Mouse (Mus musculus) embryonic facial prominence, embryonic 15.5 days (tissue): ENCODE data around the gene Mcu. TPM values are rescaled to one million over a fixed set of nuclear protein-coding genes. Genes with fewer than 3 reads are reported as not detected.
A peak's percentile ranks its signal among the peaks of the same experiment; 100 is the strongest.

ENCODE experiments used
- ATAC-seq: fragments of 200-750 bp; cut with Nextera tagmentation; 2 replicates; pipeline ENCODE4 v1.8.0; 2017; ENCODE audit warnings: low read depth, moderate TSS enrichment; ENCODE audit not compliant: insufficient number of reproducible peaks, low FRiP score, low TSS enrichment
- H3K27ac ChIP-seq: fragments of 300-500 bp; sonication (generic); replicated peaks from 2 replicates; pipeline ENCODE4 v1.5.1; 2015; ENCODE audit warnings: mild to moderate bottlenecking, inconsistent platforms
- H3K27me3 ChIP-seq: fragments of 300-500 bp; sonication (generic); 2 replicates; pipeline ENCODE4 v1.6.1; 2015; ENCODE audit warnings: inconsistent platforms
- H3K36me3 ChIP-seq: fragments of 300-500 bp; sonication (generic); 2 replicates; pipeline ENCODE4 v1.6.1; 2015; ENCODE audit warnings: mild to moderate bottlenecking, inconsistent platforms
- H3K4me1 ChIP-seq: fragments of 300-500 bp; sonication (generic); 2 replicates; pipeline ENCODE4 v1.6.1; 2015; ENCODE audit warnings: inconsistent platforms
- H3K4me2 ChIP-seq: fragments of 300-500 bp; sonication (generic); replicated peaks from 2 replicates; pipeline ENCODE4 v1.6.1; 2015; ENCODE audit warnings: mild to moderate bottlenecking, inconsistent platforms
- H3K4me3 ChIP-seq: fragments of 300-500 bp; sonication (generic); replicated peaks from 2 replicates; pipeline ENCODE4 v1.5.1; 2015; ENCODE audit warnings: mild to moderate bottlenecking, inconsistent platforms
- H3K9ac ChIP-seq: fragments of 300-500 bp; sonication (generic); 2 replicates; pipeline ENCODE4 v1.6.1; 2015; ENCODE audit warnings: inconsistent platforms
- H3K9me3 ChIP-seq: fragments of 300-500 bp; sonication (generic); replicated peaks from 2 replicates; pipeline ENCODE4 v1.6.1; 2016; ENCODE audit warnings: inconsistent platforms
- WGBS: fragments of 180-500 bp; shearing (Covaris S2); methylation state at CpG from one replicate; pipeline ENCODE4 v1.1.7; 2015; 5-methylcytosine and 5-hydroxymethylcytosine counted together
- polyA plus RNA-seq: library from polyadenylated mRNA; unstranded; fragments of >200 nt; fragmentation: Nextera tagmentation; extraction: Ambion mirVana; gene quantifications from 2 replicates; pipeline ENCODE4 v1.2.1, GENCODE M21; 2015

Gene Mcu
- polyA plus RNA-seq, 1 experiment from 2014 or later: 40.7 TPM

DNA sequence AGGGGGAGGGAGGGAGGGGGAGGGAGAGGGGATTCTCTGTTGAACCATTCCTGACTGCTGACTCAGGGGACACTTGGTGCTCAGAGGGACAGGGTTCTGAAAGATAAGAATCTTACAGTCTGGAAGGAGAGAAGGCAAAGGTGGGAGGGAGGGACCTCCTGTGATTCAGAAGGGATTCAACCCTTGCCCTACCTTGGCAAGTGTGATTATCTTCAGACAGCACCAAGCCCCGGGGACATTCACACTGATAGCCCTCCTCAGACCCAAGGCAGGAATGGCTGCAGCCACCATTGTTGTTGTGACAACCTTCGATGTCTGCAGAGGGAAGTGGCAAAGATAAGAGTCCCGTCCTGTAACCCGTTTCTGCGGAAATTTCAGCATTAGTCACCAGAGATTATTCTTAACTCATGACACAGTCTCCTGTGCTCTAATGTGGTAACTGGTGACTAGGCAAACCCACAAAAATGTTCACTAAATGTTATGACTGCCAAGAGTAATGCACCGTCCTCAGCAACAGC, 185.7 kb downstream of the Mcu start:
- H3K4me3 ChIP-seq: no peak overlapping the region
- H3K4me1 ChIP-seq: no peaks in the 10 kb centered on the region
- ATAC-seq: no peak
- no peak overlapping the region for H3K4me2 ChIP-seq
- H3K36me3 ChIP-seq: no peaks in the 10 kb centered on the region
- no peaks in the 10 kb centered on the region for H3K27me3 ChIP-seq
- no peak overlapping the region for H3K27ac ChIP-seq
- no peak overlapping the region for H3K9ac ChIP-seq
- H3K9me3 ChIP-seq: no peaks in the 10 kb centered on the region
- WGBS: 44% methylated on average over 6 of the region's 6 CpGs

DNA sequence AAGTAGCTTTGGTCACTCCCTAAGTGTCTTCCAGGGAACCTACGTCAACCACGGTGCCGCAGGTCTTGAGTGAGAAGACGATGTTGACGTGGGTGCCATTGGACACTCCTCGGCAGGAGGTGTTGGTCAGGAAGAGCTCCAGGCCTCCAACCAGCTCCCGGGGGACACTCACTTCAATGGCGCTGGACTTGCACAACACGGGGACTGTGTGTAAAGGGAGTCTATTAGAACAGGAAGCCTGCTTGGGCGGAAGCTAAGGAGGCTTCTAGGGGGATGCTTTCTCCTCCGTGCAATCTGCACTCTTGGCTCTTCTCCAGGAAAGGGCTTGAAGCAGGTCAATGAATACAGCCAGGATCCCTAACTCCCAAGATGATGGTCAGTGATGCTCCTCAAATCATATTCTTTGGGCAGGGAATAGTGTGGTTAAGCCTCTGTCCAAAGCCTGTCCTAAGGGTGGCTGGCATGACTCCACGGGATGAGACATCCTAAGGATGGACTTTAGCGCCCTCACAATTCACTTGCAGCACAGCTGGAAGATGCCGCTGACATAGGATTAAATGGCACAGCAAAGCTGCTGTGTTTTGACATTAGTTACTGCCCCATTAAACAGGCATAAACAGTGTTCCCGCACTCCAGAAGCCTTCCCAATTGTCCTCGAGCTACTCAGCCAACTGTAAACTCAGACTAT, 186.9 kb downstream of the Mcu start:
- H3K4me2 ChIP-seq: no peak overlapping the region
- no peak overlapping the region for H3K9ac ChIP-seq
- ATAC-seq: no peak
- H3K36me3 ChIP-seq: no peaks in the 10 kb centered on the region
- H3K4me3 ChIP-seq: no peak overlapping the region
- 78% methylated on average over 16 of the region's 16 CpGs for WGBS
- no peaks in the 10 kb centered on the region for H3K27me3 ChIP-seq
- H3K9me3 ChIP-seq: no peaks in the 10 kb centered on the region
- H3K4me1 ChIP-seq: peaks cover 6% of the 10 kb centered on the region; the same call in 1 of the 2 replicates
- no peak overlapping the region for H3K27ac ChIP-seq

DNA sequence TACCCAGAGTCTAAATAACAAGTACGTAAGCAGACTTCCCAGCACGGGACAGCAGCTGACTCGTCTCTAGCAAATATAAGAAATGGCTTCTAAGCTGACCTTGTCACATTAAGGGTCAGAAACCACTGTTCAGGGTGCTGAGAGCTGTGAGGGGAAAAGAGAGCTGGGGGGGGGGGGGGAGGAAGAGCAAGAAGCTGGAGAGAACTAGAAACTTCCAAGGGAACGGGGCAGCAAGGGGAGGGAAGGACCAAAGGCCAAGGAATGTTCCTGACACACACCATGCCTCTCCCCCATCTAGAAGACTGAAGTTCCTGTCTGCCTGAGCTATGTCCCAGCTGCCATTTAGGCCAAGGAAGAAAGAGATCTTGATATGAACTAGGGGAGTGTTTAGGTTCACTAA, 190.1 kb downstream of the Mcu start:
- H3K4me2 ChIP-seq: no peak overlapping the region
- ATAC-seq: no peak
- WGBS: 66% methylated on average over 4 of the region's 4 CpGs

DNA sequence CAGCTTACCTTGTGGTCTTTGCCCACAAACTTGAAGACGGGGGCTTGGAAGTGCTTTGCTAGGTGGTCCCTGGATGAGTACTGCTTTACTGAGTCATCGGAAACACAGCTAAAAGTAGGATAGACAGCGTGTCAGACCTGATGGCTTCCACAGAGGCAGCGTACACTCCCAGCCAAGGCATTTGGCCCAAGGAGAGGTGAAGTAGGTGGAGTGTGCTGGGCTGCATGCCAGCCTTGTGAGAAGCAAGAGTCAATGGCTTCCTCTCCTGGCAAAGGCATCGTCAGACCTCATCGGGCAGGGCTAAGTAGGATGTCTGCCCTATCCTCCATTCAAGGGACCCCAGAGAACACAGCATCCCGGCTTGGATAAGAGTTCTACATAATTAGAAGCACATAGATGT, 191.1 kb downstream of the Mcu start:
- Histone ChIP-seq H3K27ac (no peak overlapping the region), H3K9me3 (no peaks in the 10 kb centered on the region), H3K4me3 (no peak overlapping the region), H3K4me2 (no peak overlapping the region), H3K9ac (no peak overlapping the region), H3K4me1 (peaks cover 6% of the 10 kb centered on the region; the same call in 1 of the 2 replicates), H3K27me3 (no peaks in the 10 kb centered on the region), H3K36me3 (no peaks in the 10 kb centered on the region)
- 59% methylated on average over 7 of the region's 7 CpGs for WGBS
- 0 out of 2 replicates have a peak, but pooled peaks have one; percentile 4 for ATAC-seq

More for the DNA sequence above, 190.1 kb downstream of the Mcu start:
- H3K27ac ChIP-seq: no peak overlapping the region
- no peaks in the 10 kb centered on the region for H3K9me3 ChIP-seq
- peaks cover 6% of the 10 kb centered on the region; the same call in 1 of the 2 replicates for H3K4me1 ChIP-seq
- H3K27me3 ChIP-seq: no peaks in the 10 kb centered on the region
- H3K4me3 ChIP-seq: no peak overlapping the region
- no peak overlapping the region for H3K9ac ChIP-seq
- H3K36me3 ChIP-seq: no peaks in the 10 kb centered on the region

DNA sequence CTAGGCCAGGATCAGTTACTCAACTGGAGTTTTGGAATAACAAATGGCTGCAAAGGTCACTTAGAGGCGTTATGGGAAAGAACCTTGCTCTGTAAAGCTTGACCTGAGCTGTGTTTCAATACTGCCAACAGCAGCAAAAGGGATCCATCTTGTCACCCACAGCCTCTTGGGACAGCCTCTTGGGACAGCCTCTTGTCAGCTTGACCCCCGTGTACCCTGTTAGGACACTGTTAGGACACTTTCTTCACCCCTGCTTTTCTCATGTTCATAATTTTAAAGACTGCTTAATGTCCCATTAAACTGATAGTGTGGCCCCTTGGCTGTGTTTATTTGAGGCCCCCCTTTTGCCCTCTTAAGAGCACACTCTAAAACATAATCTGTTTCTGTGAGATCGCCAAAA, 192.0 kb downstream of the Mcu start:
- no peak overlapping the region for H3K27ac ChIP-seq
- no peaks in the 10 kb centered on the region for H3K27me3 ChIP-seq
- no peak overlapping the region for H3K4me3 ChIP-seq
- no peak for ATAC-seq
- no peak overlapping the region for H3K9ac ChIP-seq
- H3K36me3 ChIP-seq: no peaks in the 10 kb centered on the region
- H3K9me3 ChIP-seq: no peaks in the 10 kb centered on the region
- H3K4me2 ChIP-seq: no peak overlapping the region
- H3K4me1 ChIP-seq: peaks cover 6% of the 10 kb centered on the region; the same call in 1 of the 2 replicates
- 75% methylated on average over 3 of the region's 3 CpGs for WGBS

DNA sequence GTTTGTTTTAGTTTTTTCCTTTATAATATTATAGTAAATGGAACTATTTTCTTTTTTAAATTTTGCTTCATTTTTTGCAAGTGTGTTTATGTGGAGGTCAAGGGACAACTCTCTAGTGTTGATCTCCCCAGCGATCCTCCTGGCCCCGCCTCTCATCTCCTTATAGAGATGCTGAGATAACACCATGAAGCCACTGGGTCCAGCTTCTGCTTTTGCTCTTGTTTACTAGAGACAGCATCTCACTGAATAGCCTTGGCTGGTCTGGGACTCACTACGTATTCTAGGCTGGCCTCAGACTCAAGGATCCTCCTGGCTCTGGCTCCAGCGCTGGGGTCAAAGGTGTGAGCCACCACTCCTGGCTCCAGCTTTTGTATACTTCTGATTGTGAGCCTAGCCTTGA, 197.0 kb downstream of the Mcu start:
- 91% methylated on average over 4 of the region's 4 CpGs for WGBS
- ATAC-seq: no peak

DNA sequence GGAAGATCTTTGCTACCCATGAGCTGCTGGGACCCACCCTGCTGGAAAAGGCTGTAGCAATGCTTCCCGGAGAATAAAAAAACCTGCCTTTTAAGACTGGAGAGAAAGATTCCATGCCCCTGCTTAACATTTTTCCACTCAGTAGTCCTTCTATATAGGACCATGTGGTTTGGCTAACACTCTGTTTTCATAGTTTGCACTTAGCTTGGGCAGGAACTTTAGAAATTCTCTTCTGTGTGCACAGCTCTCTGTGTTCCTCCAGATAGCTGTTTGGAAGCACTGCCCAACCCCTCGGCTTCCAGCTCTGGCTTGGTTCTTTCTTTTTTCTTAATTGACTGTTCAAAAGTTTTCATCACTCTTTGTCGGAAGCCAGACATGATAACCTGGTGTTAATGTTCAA, 199.9 kb downstream of the Mcu start:
- Histone ChIP-seq H3K9me3 (no peaks in the 10 kb centered on the region), H3K27ac (no peak overlapping the region), H3K4me3 (no peak overlapping the region), H3K27me3 (no peaks in the 10 kb centered on the region), H3K4me2 (no peak overlapping the region), H3K9ac (no peak overlapping the region), H3K4me1 (no peaks in the 10 kb centered on the region), H3K36me3 (no peaks in the 10 kb centered on the region)
- 75% methylated on average over 3 of the region's 3 CpGs for WGBS
- ATAC-seq: no peak

More for the DNA sequence above, 197.0 kb downstream of the Mcu start:
- no peak overlapping the region for H3K4me2 ChIP-seq
- H3K9ac ChIP-seq: no peak overlapping the region
- no peak overlapping the region for H3K27ac ChIP-seq
- H3K9me3 ChIP-seq: no peaks in the 10 kb centered on the region
- H3K27me3 ChIP-seq: no peaks in the 10 kb centered on the region
- no peaks in the 10 kb centered on the region for H3K4me1 ChIP-seq
- H3K36me3 ChIP-seq: no peaks in the 10 kb centered on the region
- H3K4me3 ChIP-seq: no peak overlapping the region

DNA sequence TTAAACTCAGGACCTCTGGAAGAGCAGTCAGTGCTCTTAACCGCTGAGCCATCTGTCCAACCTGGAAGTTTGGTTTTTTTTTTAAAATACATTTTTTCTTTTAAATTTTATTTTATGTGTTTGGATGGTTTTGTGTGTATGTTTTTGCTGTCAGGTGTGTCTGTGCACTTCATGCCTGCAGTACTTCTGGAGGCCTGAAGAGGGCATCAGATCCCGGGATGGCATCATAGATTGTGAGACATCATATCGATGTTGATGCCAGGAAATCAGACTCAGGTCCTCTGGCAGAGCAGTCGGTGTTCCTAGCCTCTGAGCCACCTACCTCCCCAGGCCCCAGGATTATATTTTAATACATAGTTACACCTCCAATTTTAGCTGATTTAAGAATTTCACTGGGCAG, 202.8 kb downstream of the Mcu start:
- no peaks in the 10 kb centered on the region for H3K4me1 ChIP-seq
- H3K4me3 ChIP-seq: no peak overlapping the region
- no peaks in the 10 kb centered on the region for H3K9me3 ChIP-seq
- H3K4me2 ChIP-seq: no peak overlapping the region
- ATAC-seq: no peak
- H3K27me3 ChIP-seq: no peaks in the 10 kb centered on the region
- H3K27ac ChIP-seq: no peak overlapping the region
- H3K9ac ChIP-seq: no peak overlapping the region
- WGBS: 87% methylated on average over 4 of the region's 4 CpGs
- no peaks in the 10 kb centered on the region for H3K36me3 ChIP-seq

DNA sequence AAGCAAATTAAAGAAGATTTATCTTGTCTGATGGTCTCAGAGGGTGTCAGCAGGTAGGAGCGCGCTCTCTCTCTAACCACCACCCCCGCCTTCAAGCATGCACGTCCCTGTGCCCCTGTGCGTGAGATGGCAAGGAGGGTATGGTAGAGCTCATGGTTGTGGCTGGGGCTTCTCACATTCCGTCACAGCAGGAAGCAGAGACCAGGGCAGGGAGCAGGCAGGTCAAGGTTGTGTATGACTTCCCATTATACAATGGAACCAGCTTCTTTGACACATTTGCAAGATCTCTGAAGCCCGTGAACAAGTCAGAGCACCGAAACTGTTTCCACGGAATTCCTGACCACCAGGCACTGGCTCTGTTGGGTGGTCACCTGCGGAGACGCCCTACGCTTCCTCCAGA, 206.2 kb downstream of the Mcu start:
- H3K9ac ChIP-seq: no peak overlapping the region
- H3K36me3 ChIP-seq: no peaks in the 10 kb centered on the region
- no peaks in the 10 kb centered on the region for H3K27me3 ChIP-seq
- no peaks in the 10 kb centered on the region for H3K4me1 ChIP-seq
- no peaks in the 10 kb centered on the region for H3K9me3 ChIP-seq
- whole genome bisulfite sequencing: 82% methylated on average over 12 of the region's 12 CpGs
- H3K4me3 ChIP-seq: no peak overlapping the region
- no peak overlapping the region for H3K4me2 ChIP-seq
- no peak for ATAC-seq
- no peak overlapping the region for H3K27ac ChIP-seq

DNA sequence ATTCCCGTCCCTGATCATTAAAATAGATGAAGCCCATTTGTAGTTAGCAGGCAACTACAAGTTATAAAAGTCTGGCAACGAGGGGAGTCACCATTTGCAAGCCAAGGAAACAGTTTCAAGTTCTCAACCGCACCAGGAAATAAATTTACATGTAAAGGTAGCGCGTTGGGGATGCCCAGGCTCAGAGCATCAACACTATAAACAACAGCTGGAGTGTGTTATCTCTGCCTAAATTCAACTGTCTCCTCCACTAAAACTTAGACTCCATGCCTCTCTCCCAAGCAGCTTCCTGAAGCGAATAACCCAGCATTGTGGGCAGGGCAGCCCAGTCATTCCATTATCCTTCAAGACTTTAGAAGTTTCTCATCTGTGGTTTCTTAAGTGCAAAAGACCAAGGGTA, 208.0 kb downstream of the Mcu start:
- H3K4me3 ChIP-seq: no peak overlapping the region
- WGBS: 42% methylated on average over 6 of the region's 6 CpGs
- H3K36me3 ChIP-seq: no peaks in the 10 kb centered on the region
- no peaks in the 10 kb centered on the region for H3K4me1 ChIP-seq
- no peaks in the 10 kb centered on the region for H3K9me3 ChIP-seq
- no peak overlapping the region for H3K27ac ChIP-seq
- H3K9ac ChIP-seq: no peak overlapping the region
- ATAC-seq: no peak
- H3K4me2 ChIP-seq: no peak overlapping the region
- no peaks in the 10 kb centered on the region for H3K27me3 ChIP-seq

DNA sequence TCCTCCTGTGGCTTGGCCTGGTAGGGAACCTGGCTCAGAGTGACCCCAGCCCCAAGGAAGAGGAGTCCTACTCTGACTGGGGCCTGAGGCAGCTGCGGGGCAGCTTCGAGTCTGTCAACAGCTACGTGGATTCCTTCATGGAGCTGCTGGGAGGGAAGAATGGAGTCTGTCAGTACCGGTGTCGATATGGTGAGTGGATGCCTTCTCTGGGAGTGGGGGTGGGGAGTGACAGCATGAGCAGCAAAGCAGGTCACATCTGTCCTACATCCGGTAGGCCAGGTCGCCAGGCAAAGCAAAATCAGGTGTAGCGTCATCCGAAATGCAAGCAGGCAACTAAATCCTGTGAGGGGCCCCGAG, 212.7 kb downstream of the Mcu start:
- Histone ChIP-seq H3K27me3 (no peaks in the 10 kb centered on the region), H3K4me1 (no peaks in the 10 kb centered on the region), H3K9me3 (no peaks in the 10 kb centered on the region), H3K9ac (no peak overlapping the region), H3K27ac (no peak overlapping the region), H3K4me3 (no peak overlapping the region), H3K36me3 (no peaks in the 10 kb centered on the region), H3K4me2 (no peak overlapping the region)
- WGBS: 52% methylated on average over 10 of the region's 10 CpGs
- no peak for ATAC-seq
